Mouse (Mus musculus) kidney, adult 2 months (tissue): ENCODE data around the gene Uqcrq. TPM values are rescaled to one million over a fixed set of nuclear protein-coding genes. Genes with fewer than 3 reads are reported as not detected.

Source experiments
- DNase-seq: peaks from one replicate; pipeline ENCODE4 v3.0.0; 2021
- H3K27ac ChIP-seq: fragments of 200-500 bp; 2 replicates; pipeline ENCODE4 v1.5.1; 2012; ENCODE audit warnings: low read depth, low read length, control low read depth, inconsistent platforms; ENCODE audit not compliant: insufficient read depth
- H3K27me3 ChIP-seq: fragments of 200-500 bp; replicated peaks from 2 replicates; pipeline ENCODE4 v1.6.1; 2012; ENCODE audit warnings: mild to moderate bottlenecking, moderate library complexity, low read length, inconsistent platforms; ENCODE audit not compliant: control insufficient read depth, insufficient read depth
- H3K36me3 ChIP-seq: fragments of 200-500 bp; 2 replicates; pipeline ENCODE4 v1.6.1; 2012; ENCODE audit warnings: mild to moderate bottlenecking, moderate library complexity, low read length, inconsistent platforms; ENCODE audit not compliant: control insufficient read depth, insufficient read depth
- H3K4me1 ChIP-seq: fragments of 200-500 bp; 2 replicates; pipeline ENCODE4 v1.6.1; 2011; ENCODE audit warnings: low read length; ENCODE audit not compliant: control insufficient read depth, insufficient read depth
- H3K4me3 ChIP-seq: fragments of 200-500 bp; 2 replicates; pipeline ENCODE4 v1.5.1; 2011; ENCODE audit warnings: mild to moderate bottlenecking, low read depth, low read length, control low read depth; ENCODE audit not compliant: insufficient read depth
- CTCF ChIP-seq: fragments of 200-500 bp; conservative IDR thresholded peaks from 2 replicates; pipeline ENCODE4 v1.5.1; 2011; ENCODE audit warnings: low read depth, mild to moderate bottlenecking, control low read depth, low read length, moderate library complexity, mixed read lengths; ENCODE audit not compliant: insufficient read depth, insufficient read length
- POLR2A ChIP-seq: fragments of 200-500 bp; IDR thresholded peaks from one replicate; pipeline ENCODE4 v1.6.1; 2011; ENCODE audit warnings: low read depth, low read length, control low read depth
- WGBS: fragments of 180-500 bp; shearing (Covaris S2); methylation state at CpG from one replicate; pipeline ENCODE4 v1.1.7; 2018; 5-methylcytosine and 5-hydroxymethylcytosine counted together
- polyA plus RNA-seq: library from polyadenylated mRNA; depleted of rRNA; stranded (reverse); fragments of >200 nt; gene quantifications from 2 replicates; pipeline ENCODE4 v1.2.3, GENCODE M21; 2012; rRNA removed

Uqcrq gene
- polyA plus RNA-seq, 1 experiment: 1,200 TPM

- Histone ChIP-seq H3K36me3 (peaks cover 27% of the 10 kb centered on the region), H3K27ac (no peak overlapping the region), H3K4me1 (no peaks in the 10 kb centered on the region), H3K27me3 (no peaks in the 10 kb centered on the region), H3K4me3 (no peak overlapping the region)
- DNase-seq: no peak
- WGBS: 79% methylated on average over 4 of the region's 4 CpGs
- TF ChIP-seq CTCF (no peak), POLR2A (no peak)
Observed at GRCm38 (mm10) chr11:53413871-53414270, 16.8 kb downstream of the Uqcrq start.

- Histone ChIP-seq H3K36me3 (peaks cover 34% of the 10 kb centered on the region), H3K4me3 (no peak overlapping the region), H3K27ac (no peak overlapping the region), H3K27me3 (no peaks in the 10 kb centered on the region), H3K4me1 (no peaks in the 10 kb centered on the region)
- TF ChIP-seq CTCF: peak; percentile 42; the same call in 1 of the 2 replicates
- TF ChIP-seq POLR2A: no peak
- peak; percentile 20 for DNase-seq
Observed at GRCm38 (mm10) chr11:53411738-53412137, 18.9 kb downstream of the Uqcrq start.

- no peak overlapping the region for H3K4me3 ChIP-seq
- TF ChIP-seq CTCF (no peak), POLR2A (no peak)
- no peaks in the 10 kb centered on the region for H3K27me3 ChIP-seq
- H3K27ac ChIP-seq: no peak overlapping the region
- WGBS: 92% methylated on average over 1 of the region's 1 CpGs
- H3K36me3 ChIP-seq: peaks cover 18% of the 10 kb centered on the region
- no peaks in the 10 kb centered on the region for H3K4me1 ChIP-seq
- no peak for DNase-seq
Observed at GRCm38 (mm10) chr11:53403638-53404037, 27.0 kb downstream of the Uqcrq start.

- Histone ChIP-seq H3K4me1 (no peaks in the 10 kb centered on the region; the same call in 1 of the 2 replicates), H3K36me3 (peaks cover 5% of the 10 kb centered on the region), H3K27ac (no peak overlapping the region; the same call in 1 of the 2 replicates), H3K4me3 (no peak overlapping the region), H3K27me3 (no peaks in the 10 kb centered on the region)
- no peak for TF ChIP-seq CTCF
- TF ChIP-seq POLR2A: no peak
- WGBS: 47% methylated on average over 1 of the region's 1 CpGs
- peak; percentile 34 for DNase-seq
Observed at GRCm38 (mm10) chr11:53393856-53394255, 36.8 kb downstream of the Uqcrq start.

GRCm38 (mm10) chr11:53383758-53384428 is 46.7 kb downstream of the Uqcrq start:
- WGBS: 86% methylated on average over 2 of the region's 2 CpGs
- Histone ChIP-seq H3K4me1 (no peaks in the 10 kb centered on the region), H3K4me3 (no peak overlapping the region), H3K36me3 (no peaks in the 10 kb centered on the region), H3K27ac (no peak overlapping the region), H3K27me3 (no peaks in the 10 kb centered on the region)
- no peak for DNase-seq
- TF ChIP-seq CTCF (no peak), POLR2A (no peak)

GRCm38 (mm10) chr11:53378918-53379317 is 51.7 kb downstream of the Uqcrq start:
- no peak overlapping the region for H3K4me3 ChIP-seq
- DNase-seq: no peak
- no peak overlapping the region for H3K27ac ChIP-seq
- H3K27me3 ChIP-seq: no peaks in the 10 kb centered on the region
- no peaks in the 10 kb centered on the region for H3K4me1 ChIP-seq
- H3K36me3 ChIP-seq: no peaks in the 10 kb centered on the region; the same call in 1 of the 2 replicates
- 87% methylated on average over 1 of the region's 1 CpGs for WGBS
- TF ChIP-seq CTCF (no peak), POLR2A (no peak)

Other genes starting within 250 kb of the Uqcrq start
- 21.1 and 24.8 TPM in 2 replicates for gene Hspa4, start 130.4 kb downstream of the Uqcrq start, polyA plus RNA-seq
- 4.9 and 5.0 TPM in 2 replicates for gene Zcchc10, start 106.2 kb downstream of the Uqcrq start, polyA plus RNA-seq
- 18.0 and 18.7 TPM in 2 replicates for gene Aff4, start 80.0 kb downstream of the Uqcrq start, polyA plus RNA-seq
- not detected in 2 replicates for gene Leap2, start 7.7 kb downstream of the Uqcrq start, polyA plus RNA-seq
- gene Gdf9, start 192 bp upstream of the Uqcrq start, polyA plus RNA-seq: 0.29 and 0.42 TPM in 2 replicates
- 0.05 and 0.10 TPM in 2 replicates for gene Gm10447, start 26.3 kb upstream of the Uqcrq start, polyA plus RNA-seq
- 0.88 and 1.2 TPM in 2 replicates for gene Shroom1, start 26.4 kb upstream of the Uqcrq start, polyA plus RNA-seq
- not detected in 2 replicates for gene Gm9837, start 39.6 kb upstream of the Uqcrq start, polyA plus RNA-seq
- gene Gm9945, start 49.3 kb upstream of the Uqcrq start, polyA plus RNA-seq: not detected in 2 replicates
- gene Sowaha, start 49.4 kb upstream of the Uqcrq start, polyA plus RNA-seq: 0.84 and 1.8 TPM in 2 replicates
- 15.6 and 16.3 TPM in 2 replicates for gene Sept8, start 88.4 kb upstream of the Uqcrq start, polyA plus RNA-seq
- gene Kif3a, start 136.5 kb upstream of the Uqcrq start, polyA plus RNA-seq: 7.4 and 7.5 TPM in 2 replicates
- not detected in 2 replicates for gene Il4, start 187.8 kb upstream of the Uqcrq start, polyA plus RNA-seq
- gene Il13, start 203.9 kb upstream of the Uqcrq start, polyA plus RNA-seq: not detected in 2 replicates